Mouse (Mus musculus) forebrain, postnatal 0 days (tissue): ENCODE measurements around the gene Rbm4b. TPM values are rescaled to one million over a fixed set of nuclear protein-coding genes. Genes with fewer than 3 reads are reported as not detected.
A peak's percentile ranks its signal among the peaks of the same experiment; 100 is the strongest.

Experiments
- ATAC-seq: fragments of 200-750 bp; cut with Nextera tagmentation; 2 replicates; pipeline ENCODE4 v1.8.0; 2017; ENCODE audit warnings: mild to moderate bottlenecking, moderate library complexity
- DNase-seq: peaks from one replicate; pipeline ENCODE4 v3.0.0-alpha.2; 2015
- H3K27ac ChIP-seq: fragments of 300-500 bp; sonication (generic); 2 replicates; pipeline ENCODE4 v1.5.1; 2014; ENCODE audit warnings: low read depth, mild to moderate bottlenecking, antibody characterized with exemption, low read length, moderate library complexity, mixed read lengths
- H3K27me3 ChIP-seq: fragments of 300-500 bp; sonication (generic); 2 replicates; pipeline ENCODE4 v1.6.1; 2014; ENCODE audit warnings: mild to moderate bottlenecking, low read length, mixed read lengths; ENCODE audit not compliant: insufficient read depth
- H3K36me3 ChIP-seq: fragments of 300-500 bp; sonication (generic); 2 replicates; pipeline ENCODE4 v1.6.1; 2014; ENCODE audit warnings: mild to moderate bottlenecking, moderate library complexity; ENCODE audit not compliant: insufficient read depth
- H3K4me1 ChIP-seq: fragments of 300-500 bp; sonication (generic); 2 replicates; pipeline ENCODE4 v1.6.1; 2014; ENCODE audit warnings: antibody characterized with exemption; ENCODE audit not compliant: insufficient read depth
- H3K4me2 ChIP-seq: fragments of 300-500 bp; sonication (generic); 2 replicates; pipeline ENCODE4 v1.6.1; 2014; ENCODE audit warnings: low read depth, mild to moderate bottlenecking, moderate library complexity
- H3K4me3 ChIP-seq: fragments of 300-500 bp; sonication (generic); 2 replicates; pipeline ENCODE4 v1.5.1; 2014; ENCODE audit warnings: low read depth, low read length, mixed read lengths
- H3K9ac ChIP-seq: fragments of 300-500 bp; sonication (generic); 2 replicates; pipeline ENCODE4 v1.6.1; 2014; ENCODE audit warnings: mild to moderate bottlenecking
- H3K9me3 ChIP-seq: fragments of 300-500 bp; sonication (generic); 2 replicates; pipeline ENCODE4 v1.6.1; 2016; ENCODE audit warnings: low read length
- CTCF ChIP-seq: sonication (generic); IDR thresholded peaks from 2 replicates; pipeline ENCODE4 v1.5.1; 2016; ENCODE audit warnings: antibody characterized with exemption, control low read depth, low read depth
- WGBS: fragments of 180-500 bp; shearing (Covaris S2); extraction: QIAGEN DNeasy Blood & Tissue Kit; methylation state at CpG from one replicate; pipeline ENCODE4 v1.1.7; 2014; 5-methylcytosine and 5-hydroxymethylcytosine counted together
- polyA plus RNA-seq: library from polyadenylated mRNA; unstranded; fragments of >200 nt; fragmentation: Nextera tagmentation; extraction: Ambion mirVana; gene quantifications from 2 replicates; pipeline ENCODE4 v1.2.1, GENCODE M21; 2015
- total RNA-seq: library from RNA; depleted of rRNA; stranded (reverse); fragments of >200 nt; gene quantifications from 2 replicates; pipeline ENCODE4 v1.2.3, GENCODE M21; 2014

The Rbm4b gene
- total and polyA plus RNA-seq, 2 experiments from 2014 or later: 88.7 to 90.6 TPM

GRCm38 (mm10) chr19:4729186-4729585 is 27.1 kb upstream of the Rbm4b start:
- Histone ChIP-seq H3K36me3 (peaks cover 86% of the 10 kb centered on the region), H3K4me2 (no peak overlapping the region), H3K9me3 (no peaks in the 10 kb centered on the region), H3K4me1 (no peaks in the 10 kb centered on the region), H3K4me3 (no peak overlapping the region), H3K9ac (no peak overlapping the region), H3K27ac (no peak overlapping the region), H3K27me3 (no peaks in the 10 kb centered on the region)
- TF ChIP-seq CTCF: no peak
- no peak for ATAC-seq
- 90% methylated on average over 9 of the region's 9 CpGs for WGBS
- DNase-seq: no peak

GRCm38 (mm10) chr19:4733052-4733451 is 23.2 kb upstream of the Rbm4b start:
- no peak for TF ChIP-seq CTCF
- DNase-seq (no peak), ATAC-seq (no peak)
- WGBS: 89% methylated on average over 3 of the region's 3 CpGs
- H3K4me1 ChIP-seq: no peaks in the 10 kb centered on the region
- peaks cover 78% of the 10 kb centered on the region for H3K36me3 ChIP-seq
- H3K9ac ChIP-seq: no peak overlapping the region
- no peak overlapping the region for H3K27ac ChIP-seq
- H3K27me3 ChIP-seq: no peaks in the 10 kb centered on the region
- H3K4me3 ChIP-seq: no peak overlapping the region
- H3K9me3 ChIP-seq: no peaks in the 10 kb centered on the region
- H3K4me2 ChIP-seq: no peak overlapping the region

- Histone ChIP-seq H3K4me1 (no peaks in the 10 kb centered on the region), H3K4me2 (no peak overlapping the region), H3K27ac (no peak overlapping the region), H3K27me3 (no peaks in the 10 kb centered on the region), H3K9ac (no peak overlapping the region), H3K4me3 (no peak overlapping the region), H3K36me3 (peaks cover 83% of the 10 kb centered on the region), H3K9me3 (no peaks in the 10 kb centered on the region)
- DNase-seq (no peak), ATAC-seq (no peak)
- TF ChIP-seq CTCF: no peak
- 89% methylated on average over 13 of the region's 13 CpGs for WGBS
Measured at GRCm38 (mm10) chr19:4737866-4738265, 18.4 kb upstream of the Rbm4b start.

- Histone ChIP-seq H3K36me3 (peaks cover 79% of the 10 kb centered on the region), H3K4me1 (no peaks in the 10 kb centered on the region), H3K27ac (no peak overlapping the region), H3K27me3 (no peaks in the 10 kb centered on the region), H3K4me2 (no peak overlapping the region), H3K4me3 (no peak overlapping the region), H3K9ac (no peak overlapping the region), H3K9me3 (no peaks in the 10 kb centered on the region)
- DNase-seq (no peak), ATAC-seq (no peak)
- WGBS: 94% methylated on average over 11 of the region's 11 CpGs
- no peak for TF ChIP-seq CTCF
Measured at GRCm38 (mm10) chr19:4739053-4739452, 17.2 kb upstream of the Rbm4b start.

- ATAC-seq (no peak), DNase-seq (no peak)
- Histone ChIP-seq H3K9me3 (no peaks in the 10 kb centered on the region), H3K27ac (no peak overlapping the region), H3K4me2 (no peak overlapping the region), H3K9ac (no peak overlapping the region), H3K36me3 (peaks cover 79% of the 10 kb centered on the region), H3K4me3 (no peak overlapping the region), H3K4me1 (no peaks in the 10 kb centered on the region), H3K27me3 (no peaks in the 10 kb centered on the region)
- no peak for TF ChIP-seq CTCF
- WGBS: 95% methylated on average over 5 of the region's 5 CpGs
Measured at GRCm38 (mm10) chr19:4739762-4740161, 16.5 kb upstream of the Rbm4b start.

GRCm38 (mm10) chr19:4741482-4741881 is 14.8 kb upstream of the Rbm4b start:
- Histone ChIP-seq H3K4me3 (no peak overlapping the region), H3K27ac (no peak overlapping the region), H3K4me1 (no peaks in the 10 kb centered on the region), H3K9me3 (no peaks in the 10 kb centered on the region), H3K36me3 (peaks cover 88% of the 10 kb centered on the region), H3K27me3 (no peaks in the 10 kb centered on the region), H3K9ac (no peak overlapping the region), H3K4me2 (no peak overlapping the region)
- ATAC-seq: peak; percentile 50; the same call in 1 of the 2 replicates
- TF ChIP-seq CTCF: no peak
- DNase-seq: no peak
- WGBS: 87% methylated on average over 10 of the region's 10 CpGs

GRCm38 (mm10) chr19:4742229-4742628 is 14.1 kb upstream of the Rbm4b start:
- ATAC-seq (no peak), DNase-seq (no peak)
- Histone ChIP-seq H3K4me3 (no peak overlapping the region), H3K27me3 (no peaks in the 10 kb centered on the region), H3K27ac (no peak overlapping the region), H3K36me3 (peaks cover 89% of the 10 kb centered on the region), H3K4me2 (no peak overlapping the region), H3K9ac (no peak overlapping the region), H3K9me3 (no peaks in the 10 kb centered on the region), H3K4me1 (no peaks in the 10 kb centered on the region)
- TF ChIP-seq CTCF: no peak
- 92% methylated on average over 6 of the region's 6 CpGs for WGBS

GRCm38 (mm10) chr19:4743524-4743923 is 12.8 kb upstream of the Rbm4b start:
- H3K27ac ChIP-seq: no peak overlapping the region
- no peak overlapping the region for H3K9ac ChIP-seq
- DNase-seq: peak; percentile 68
- WGBS: 36% methylated on average over 5 of the region's 5 CpGs
- no peak overlapping the region for H3K4me2 ChIP-seq
- peaks cover 88% of the 10 kb centered on the region for H3K36me3 ChIP-seq
- no peaks in the 10 kb centered on the region for H3K9me3 ChIP-seq
- no peaks in the 10 kb centered on the region for H3K27me3 ChIP-seq
- H3K4me3 ChIP-seq: no peak overlapping the region
- TF ChIP-seq CTCF: peak; percentile 68
- ATAC-seq: no peak
- no peaks in the 10 kb centered on the region for H3K4me1 ChIP-seq
